Mouse (Mus musculus) small intestine, adult 2 months (tissue): ENCODE measurements around the gene Cul4a. TPM values are rescaled to one million over a fixed set of nuclear protein-coding genes. Genes with fewer than 3 reads are reported as not detected.

Experiments
- H3K27ac ChIP-seq: fragments of 200-500 bp; 2 replicates; pipeline ENCODE4 v1.5.1; 2012; ENCODE audit warnings: low read depth, low read length, control low read depth, inconsistent platforms; ENCODE audit not compliant: insufficient read depth
- H3K27me3 ChIP-seq: fragments of 200-500 bp; 2 replicates; pipeline ENCODE4 v1.6.1; 2012; ENCODE audit warnings: mild to moderate bottlenecking, moderate library complexity, low read length, inconsistent platforms; ENCODE audit not compliant: control insufficient read depth, insufficient read depth
- H3K36me3 ChIP-seq: fragments of 200-500 bp; 2 replicates; pipeline ENCODE4 v1.6.1; 2012; ENCODE audit warnings: mild to moderate bottlenecking, low read length, control low read depth, inconsistent platforms; ENCODE audit not compliant: control insufficient read depth, insufficient read depth
- H3K4me1 ChIP-seq: fragments of 200-500 bp; 2 replicates; pipeline ENCODE4 v1.6.1; 2012; ENCODE audit warnings: low read length, inconsistent platforms, mixed read lengths; ENCODE audit not compliant: control insufficient read depth, insufficient read depth, insufficient read length
- H3K4me3 ChIP-seq: fragments of 200-500 bp; 2 replicates; pipeline ENCODE4 v1.5.1; 2012; ENCODE audit warnings: low read depth, mild to moderate bottlenecking, control low read depth, inconsistent platforms, low read length, moderate library complexity
- CTCF ChIP-seq: fragments of 200-500 bp; IDR thresholded peaks from 2 replicates; pipeline ENCODE4 v1.5.1; 2012; ENCODE audit warnings: low read depth, mild to moderate bottlenecking, control low read depth, inconsistent platforms, low read length, moderate library complexity, mixed read lengths; ENCODE audit not compliant: insufficient replicate concordance, insufficient read length; ENCODE audit errors: extremely low read depth
- POLR2A ChIP-seq: fragments of 200-500 bp; IDR thresholded peaks from 2 replicates; pipeline ENCODE4 v1.6.1; 2012; ENCODE audit warnings: low read depth, mild to moderate bottlenecking, control low read depth, inconsistent platforms, low read length, moderate library complexity
- WGBS: fragments of 180-500 bp; shearing (Covaris S2); methylation state at CpG from one replicate; pipeline ENCODE4 v1.1.7; 2018; 5-methylcytosine and 5-hydroxymethylcytosine counted together
- polyA plus RNA-seq: library from polyadenylated mRNA; depleted of rRNA; stranded (reverse); fragments of >200 nt; gene quantifications from 2 replicates; pipeline ENCODE4 v1.2.3, GENCODE M21; 2012

Gene Cul4a
- polyA plus RNA-seq, 1 experiment = 23.8 TPM

DNA sequence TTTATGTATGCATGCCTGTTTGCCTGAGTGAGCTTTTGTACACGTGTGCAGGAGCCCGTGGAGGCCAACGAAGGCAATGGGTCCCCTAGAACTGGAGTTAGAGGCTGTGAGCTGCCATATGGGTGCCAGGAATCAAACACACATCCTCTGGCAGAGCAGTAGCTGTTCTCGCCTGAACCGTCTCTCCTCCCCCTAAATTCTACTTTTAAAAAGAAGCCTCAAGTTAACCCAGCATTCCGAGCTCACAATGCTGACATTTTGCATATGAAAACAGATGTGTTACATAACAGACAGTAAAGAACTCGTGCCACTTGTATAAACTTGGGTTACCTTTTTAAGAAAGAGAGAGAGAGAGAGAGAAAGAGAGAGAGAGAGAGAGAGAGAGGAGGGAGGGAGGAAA lies 27.9 kb upstream of the Cul4a start:
- TF ChIP-seq CTCF = no peak
- TF ChIP-seq POLR2A = no peak
- Histone ChIP-seq H3K4me3 (no peak overlapping the region), H3K36me3 (peaks cover 54% of the 10 kb centered on the region), H3K4me1 (no peaks in the 10 kb centered on the region), H3K27ac (no peak overlapping the region), H3K27me3 (no peaks in the 10 kb centered on the region)
- 89% methylated on average over 7 of the region's 7 CpGs for WGBS

DNA sequence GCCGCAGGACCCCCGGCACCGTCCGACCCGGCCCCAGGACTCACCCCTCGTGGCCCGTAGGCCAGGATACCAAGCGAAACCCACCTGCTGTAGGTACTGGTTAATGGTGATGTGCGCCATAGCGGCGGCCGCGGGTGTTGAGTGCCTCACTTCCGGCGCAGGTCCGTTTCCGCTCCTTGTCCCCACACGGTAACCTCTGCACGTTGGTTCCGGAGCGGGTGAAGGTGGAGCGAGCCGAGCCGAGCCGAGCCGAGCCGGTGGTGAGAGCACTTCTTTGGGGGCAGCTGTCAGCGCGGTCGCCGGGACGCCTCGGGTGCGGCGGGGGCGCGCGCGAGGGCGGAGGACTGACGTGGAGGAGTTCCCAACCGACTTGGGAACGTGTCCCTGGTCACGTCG lies 732 bp upstream of the Cul4a start:
- peak overlapping the region; percentile 89 for H3K4me3 ChIP-seq
- under 1% methylated on average over 45 of the region's 45 CpGs for WGBS
- H3K4me1 ChIP-seq = peaks cover 3% of the 10 kb centered on the region; the same call in 1 of the 2 replicates
- peak overlapping the region; percentile 73 for H3K27ac ChIP-seq
- no peaks in the 10 kb centered on the region for H3K27me3 ChIP-seq
- 0 out of 2 replicates have a peak, but pooled peaks cover 4% of the 10 kb centered on the region for H3K36me3 ChIP-seq
- TF ChIP-seq CTCF (no peak), POLR2A (0 out of 2 replicates have a peak, but pooled peaks have one; percentile 15)

DNA sequence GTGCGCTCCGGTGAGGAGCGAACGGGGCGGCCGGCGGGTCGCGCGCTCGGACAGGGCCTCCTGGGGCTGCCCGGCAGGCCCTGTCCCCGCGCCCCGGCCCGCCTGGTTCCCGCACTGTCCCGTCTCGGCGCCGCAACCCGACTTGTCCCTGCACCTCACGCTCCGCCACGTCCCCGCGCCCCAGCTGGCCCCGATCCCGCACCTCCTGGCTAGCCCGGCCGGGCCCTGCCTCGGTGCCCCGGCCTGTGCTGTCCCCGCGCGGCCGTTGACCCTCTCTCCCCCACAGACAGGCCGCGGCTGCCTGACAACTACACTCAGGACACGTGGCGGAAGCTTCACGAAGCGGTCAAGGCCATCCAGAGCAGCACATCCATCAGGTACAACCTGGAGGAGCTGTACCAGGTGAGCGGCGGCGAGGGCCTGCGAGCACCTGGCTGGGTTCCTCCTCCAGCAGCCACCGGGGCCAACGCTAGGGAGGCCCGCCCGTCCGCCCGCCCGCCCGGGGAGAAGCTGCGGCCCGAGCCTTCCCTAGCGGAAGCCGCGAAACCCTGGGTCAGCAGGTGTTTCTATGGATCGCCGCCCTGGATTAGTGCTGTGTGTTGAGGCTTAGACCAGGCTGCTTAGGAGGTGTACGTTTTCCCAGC lies 609 bp downstream of the Cul4a start:
- TF ChIP-seq POLR2A (no peak), CTCF (no peak)
- H3K27me3 ChIP-seq = no peaks in the 10 kb centered on the region
- peak overlapping the region; percentile 86 for H3K4me3 ChIP-seq
- H3K27ac ChIP-seq = peak overlapping the region; percentile 61
- 1% methylated on average over 63 of the region's 63 CpGs for WGBS
- H3K4me1 ChIP-seq = peaks cover 3% of the 10 kb centered on the region; the same call in 1 of the 2 replicates
- peaks cover 4% of the 10 kb centered on the region; the same call in 1 of the 2 replicates for H3K36me3 ChIP-seq

DNA sequence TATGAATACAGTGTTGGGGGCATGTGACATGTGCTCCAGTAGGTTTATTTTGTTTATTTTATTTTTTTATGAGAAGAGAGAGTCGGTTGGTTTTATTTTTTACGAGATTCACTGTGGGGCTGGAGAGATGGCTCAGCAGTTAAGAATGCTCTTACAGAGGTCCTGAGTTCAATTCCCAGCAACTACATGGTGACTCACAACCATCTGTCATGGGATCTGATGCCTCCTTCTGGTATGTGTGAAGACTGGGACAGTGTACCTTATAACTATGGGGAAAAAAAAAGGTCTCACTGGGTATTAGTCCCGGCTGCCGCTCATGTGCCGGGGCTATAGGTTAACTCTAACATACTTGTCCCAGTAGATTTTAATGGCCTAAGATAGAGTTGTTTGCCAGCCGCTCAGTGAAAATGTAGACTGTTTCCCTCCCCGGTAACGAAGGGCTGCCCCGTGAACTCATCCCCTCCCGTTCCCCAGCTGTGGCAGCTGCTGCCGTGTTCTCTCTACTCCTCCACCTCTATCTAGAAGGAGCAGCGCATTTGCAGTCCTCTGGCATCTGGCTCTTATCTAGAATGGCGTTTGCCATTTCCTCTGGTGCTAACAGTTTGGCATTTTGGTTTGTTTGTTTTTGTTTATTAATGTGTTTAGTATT lies 2.7 kb downstream of the Cul4a start:
- no peaks in the 10 kb centered on the region for H3K27me3 ChIP-seq
- TF ChIP-seq CTCF (no peak), POLR2A (no peak)
- no peak overlapping the region for H3K27ac ChIP-seq
- no peak overlapping the region for H3K4me3 ChIP-seq
- peaks cover 3% of the 10 kb centered on the region; the same call in 1 of the 2 replicates for H3K4me1 ChIP-seq
- 73% methylated on average over 13 of the region's 13 CpGs for WGBS
- H3K36me3 ChIP-seq = peaks cover 6% of the 10 kb centered on the region; the same call in 1 of the 2 replicates

DNA sequence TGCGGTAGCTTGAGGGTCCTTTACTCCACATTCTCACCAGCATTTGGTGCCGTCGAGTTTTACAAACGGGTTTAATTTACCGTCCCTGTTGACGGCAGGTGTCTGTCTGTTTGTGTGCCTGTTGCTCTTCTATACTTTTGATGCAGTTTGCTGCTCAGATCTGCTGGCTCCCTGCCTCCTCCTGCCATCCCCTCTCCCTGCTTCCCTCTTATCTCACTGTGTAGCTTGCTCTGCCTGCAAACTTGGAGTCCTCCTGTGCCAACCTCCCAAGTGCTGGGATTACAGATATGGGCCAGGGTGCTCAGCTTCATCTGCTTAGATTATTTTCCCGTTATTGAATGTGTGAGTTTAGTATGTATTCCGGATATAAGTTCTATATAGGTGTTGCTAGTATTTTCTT lies 3.5 kb downstream of the Cul4a start:
- peaks cover 6% of the 10 kb centered on the region; the same call in 1 of the 2 replicates for H3K36me3 ChIP-seq
- H3K27ac ChIP-seq = no peak overlapping the region
- no peaks in the 10 kb centered on the region for H3K27me3 ChIP-seq
- TF ChIP-seq CTCF (no peak), POLR2A (no peak)
- H3K4me3 ChIP-seq = no peak overlapping the region
- 85% methylated on average over 8 of the region's 8 CpGs for WGBS
- H3K4me1 ChIP-seq = peaks cover under 1% of the 10 kb centered on the region; the same call in 1 of the 2 replicates

DNA sequence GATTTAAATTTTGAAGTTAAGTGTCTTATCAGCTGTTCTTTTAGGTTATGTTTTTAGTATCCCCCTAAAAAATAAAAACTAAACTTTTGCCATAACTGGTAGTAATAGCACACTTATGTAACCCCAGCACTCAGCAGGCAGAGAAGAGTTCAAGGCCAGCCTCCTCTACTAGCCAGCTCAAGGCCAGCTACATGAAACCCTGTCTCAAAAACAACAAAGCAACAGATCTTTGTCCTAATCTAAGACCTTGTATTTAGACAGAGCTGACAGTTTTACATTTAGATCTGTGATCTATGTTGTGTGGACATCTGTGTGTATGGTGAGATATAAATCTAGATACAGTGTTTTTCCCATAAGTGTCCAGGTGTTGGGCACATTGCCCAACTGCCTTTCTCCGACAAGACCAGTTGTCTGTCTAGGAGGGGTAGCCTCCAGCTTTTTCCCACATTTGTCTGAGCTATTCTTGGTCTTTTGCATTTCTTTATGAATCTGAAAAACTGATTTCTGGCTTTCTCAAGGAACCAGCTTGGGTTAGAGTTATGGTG lies 4.1 kb downstream of the Cul4a start:
- peaks cover 6% of the 10 kb centered on the region; the same call in 1 of the 2 replicates for H3K36me3 ChIP-seq
- H3K4me3 ChIP-seq = no peak overlapping the region
- no peak overlapping the region for H3K27ac ChIP-seq
- no peaks in the 10 kb centered on the region for H3K27me3 ChIP-seq
- TF ChIP-seq CTCF (no peak), POLR2A (no peak)
- WGBS = 43% methylated on average over 1 of the region's 1 CpGs
- H3K4me1 ChIP-seq = no peaks in the 10 kb centered on the region

DNA sequence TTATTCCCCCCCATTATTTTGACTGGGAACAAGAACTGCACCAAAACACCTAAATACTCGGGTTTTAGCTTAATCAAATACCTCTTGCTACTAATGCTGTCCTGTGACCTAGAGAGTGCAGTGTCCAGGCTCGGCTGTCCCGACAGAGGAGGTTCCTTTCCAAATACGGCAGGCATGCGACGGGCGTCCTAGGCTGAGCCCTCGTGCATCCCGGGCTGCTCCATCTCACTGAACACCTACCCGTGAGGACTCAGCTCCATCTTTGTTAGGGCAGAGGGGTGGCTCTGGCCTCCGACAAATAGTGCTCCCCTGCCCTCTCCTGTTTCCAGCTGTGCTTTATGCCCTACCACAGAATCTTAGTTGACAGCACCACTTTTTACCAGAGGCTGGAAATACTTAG lies 6.5 kb downstream of the Cul4a start:
- Histone ChIP-seq H3K27me3 (no peaks in the 10 kb centered on the region), H3K27ac (no peak overlapping the region), H3K36me3 (peaks cover 9% of the 10 kb centered on the region), H3K4me3 (no peak overlapping the region), H3K4me1 (no peaks in the 10 kb centered on the region)
- TF ChIP-seq CTCF (no peak), POLR2A (no peak)
- WGBS = 84% methylated on average over 11 of the region's 11 CpGs
